Mouse (Mus musculus): ENCODE data around the gene Gm45902. TPM values are rescaled to one million over a fixed set of nuclear protein-coding genes. Genes with fewer than 3 reads are reported as not detected.

Gm45902 gene
- total and polyA plus RNA-seq, 2 experiments = 0.61 to 1.3 TPM

- no peak for DNase-seq (ENCODE audit: extremely low read depth, low read depth, low spot score)
- Histone ChIP-seq H3K4me1 (ENCODE audit: control insufficient read depth, insufficient read depth, low read length) (peaks cover 5% of the 10 kb centered on the region; the same call in 1 of the 2 replicates), H3K36me3 (ENCODE audit: control insufficient read depth, insufficient read depth, low read length) (no peaks in the 10 kb centered on the region), H3K9ac (ENCODE audit: low read depth, low read length) (no peak overlapping the region), H3K4me3 (ENCODE audit: insufficient read depth, low read depth, low read length) (no peak overlapping the region), H3K79me2 (ENCODE audit: control insufficient read depth, insufficient read depth, low read length) (no peaks in the 10 kb centered on the region), H3K27me3 (ENCODE audit: control insufficient read depth, insufficient read depth, low read length) (no peaks in the 10 kb centered on the region), H3K27ac (replicated peaks; ENCODE audit: insufficient read depth, low read depth, low read length) (no peak overlapping the region)
- TF ChIP-seq POLR2A (IDR thresholded peaks at IDR 0.05; ENCODE audit: extremely low read depth, insufficient read depth, low read length) = no peak
- WGBS = 82% methylated on average over 3 of the region's 3 CpGs
These were observed 32.4 kb downstream of the Gm45902 start for GRCm38 (mm10) chr2:3480239-3480638.

GRCm38 (mm10) chr2:3475746-3476251 is 36.8 kb downstream of the Gm45902 start:
- Histone ChIP-seq H3K9ac (ENCODE audit: low read depth, low read length) (no peak overlapping the region), H3K27ac (replicated peaks; ENCODE audit: insufficient read depth, low read depth, low read length) (no peak overlapping the region), H3K79me2 (ENCODE audit: control insufficient read depth, insufficient read depth, low read length) (no peaks in the 10 kb centered on the region), H3K27me3 (ENCODE audit: control insufficient read depth, insufficient read depth, low read length) (no peaks in the 10 kb centered on the region), H3K36me3 (ENCODE audit: control insufficient read depth, insufficient read depth, low read length) (no peaks in the 10 kb centered on the region), H3K4me3 (ENCODE audit: insufficient read depth, low read depth, low read length) (no peak overlapping the region), H3K4me1 (ENCODE audit: control insufficient read depth, insufficient read depth, low read length) (peaks cover 7% of the 10 kb centered on the region)
- TF ChIP-seq CTCF (IDR thresholded peaks at IDR 0.05; ENCODE audit: low read depth, low read length) (no peak), POLR2A (IDR thresholded peaks at IDR 0.05; ENCODE audit: extremely low read depth, insufficient read depth, low read length) (no peak)
- 75% methylated on average over 3 of the region's 3 CpGs for WGBS
- DNase-seq (ENCODE audit: extremely low read depth, low read depth, low spot score) = no peak

DNA sequence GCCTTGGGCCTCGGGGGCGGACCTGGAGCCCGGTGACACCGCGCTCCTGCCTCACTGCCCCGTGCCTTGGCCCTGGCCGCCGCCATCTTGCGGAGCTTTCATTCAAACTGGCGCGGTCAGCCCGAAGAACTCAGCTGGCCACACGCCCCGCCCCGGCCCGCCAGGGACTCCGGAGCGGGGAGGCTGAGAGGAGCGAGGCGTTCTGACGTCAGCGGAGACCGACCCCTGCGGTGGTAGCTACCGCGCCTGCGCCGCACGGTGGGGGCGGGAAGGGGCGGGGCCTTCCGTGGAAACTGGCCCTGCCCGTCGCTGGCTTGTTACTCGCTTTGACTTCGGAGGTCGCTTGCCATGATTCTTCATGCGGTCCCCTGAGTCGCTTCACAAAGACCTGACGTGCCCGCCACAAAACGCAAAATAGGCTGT is 37.7 kb downstream of the Gm45902 start, which contains the start of gene Suv39h2:
Suv39h2 (minus strand) TSS at position 171 of the 423 bp plus-strand sequence.
- TF ChIP-seq CTCF (IDR thresholded peaks at IDR 0.05; ENCODE audit: low read depth, low read length) (no peak), POLR2A (IDR thresholded peaks at IDR 0.05; ENCODE audit: extremely low read depth, insufficient read depth, low read length) (peak; percentile 51; the same call in 1 of the 2 replicates)
- under 1% methylated on average over 42 of the region's 42 CpGs for WGBS
- Histone ChIP-seq H3K79me2 (ENCODE audit: control insufficient read depth, insufficient read depth, low read length) (no peaks in the 10 kb centered on the region), H3K4me1 (ENCODE audit: control insufficient read depth, insufficient read depth, low read length) (peaks cover 7% of the 10 kb centered on the region), H3K4me3 (ENCODE audit: insufficient read depth, low read depth, low read length) (peak within 1 kb of the TSS; percentile 65), H3K27me3 (ENCODE audit: control insufficient read depth, insufficient read depth, low read length) (no peaks in the 10 kb centered on the region), H3K36me3 (ENCODE audit: control insufficient read depth, insufficient read depth, low read length) (no peaks in the 10 kb centered on the region), H3K27ac (replicated peaks; ENCODE audit: insufficient read depth, low read depth, low read length) (peak within 1 kb of the TSS; percentile 14; the same call in 1 of the 2 replicates), H3K9ac (ENCODE audit: low read depth, low read length) (peak within 1 kb of the TSS; percentile 84)
- peak; percentile 76 for DNase-seq (ENCODE audit: extremely low read depth, low read depth, low spot score)

DNA sequence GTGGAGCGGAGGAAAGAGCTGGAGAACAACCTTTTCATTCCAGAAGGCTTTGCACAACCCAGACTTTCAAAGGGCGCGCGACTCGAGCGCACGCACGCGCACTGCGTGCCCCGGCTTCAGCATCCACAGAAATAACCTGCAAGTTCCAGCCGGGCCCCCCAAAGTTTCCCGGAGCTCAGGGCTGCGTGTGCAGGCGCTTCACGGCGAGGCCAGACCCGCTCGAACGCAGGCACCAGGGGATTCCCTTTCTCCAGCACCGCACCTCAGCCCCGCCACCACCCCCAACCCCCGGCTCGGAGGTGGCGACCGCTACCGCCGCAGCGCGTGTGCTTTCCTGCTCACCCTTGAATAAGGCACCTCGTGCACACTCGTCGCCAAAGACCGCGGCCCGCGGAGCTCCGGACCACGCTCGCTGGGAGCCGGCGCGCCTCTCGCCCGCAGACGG is 38.2 kb downstream of the Gm45902 start:
- Histone ChIP-seq H3K9ac (ENCODE audit: low read depth, low read length) (peak overlapping the region; percentile 66), H3K27ac (replicated peaks; ENCODE audit: insufficient read depth, low read depth, low read length) (no peak overlapping the region), H3K27me3 (ENCODE audit: control insufficient read depth, insufficient read depth, low read length) (no peaks in the 10 kb centered on the region), H3K4me3 (ENCODE audit: insufficient read depth, low read depth, low read length) (peak overlapping the region; percentile 65), H3K4me1 (ENCODE audit: control insufficient read depth, insufficient read depth, low read length) (peaks cover 7% of the 10 kb centered on the region), H3K79me2 (ENCODE audit: control insufficient read depth, insufficient read depth, low read length) (no peaks in the 10 kb centered on the region), H3K36me3 (ENCODE audit: control insufficient read depth, insufficient read depth, low read length) (no peaks in the 10 kb centered on the region)
- under 1% methylated on average over 46 of the region's 46 CpGs for WGBS
- no peak for TF ChIP-seq POLR2A (IDR thresholded peaks at IDR 0.05; ENCODE audit: extremely low read depth, insufficient read depth, low read length)
- no peak for TF ChIP-seq CTCF (IDR thresholded peaks at IDR 0.05; ENCODE audit: low read depth, low read length)
- peak; percentile 38 for DNase-seq (ENCODE audit: extremely low read depth, low read depth, low spot score)

- Histone ChIP-seq H3K4me3 (ENCODE audit: insufficient read depth, low read depth, low read length) (0 out of 2 replicates have a peak overlapping the region, but pooled peaks have one; percentile 65), H3K27me3 (ENCODE audit: control insufficient read depth, insufficient read depth, low read length) (no peaks in the 10 kb centered on the region), H3K36me3 (ENCODE audit: control insufficient read depth, insufficient read depth, low read length) (no peaks in the 10 kb centered on the region), H3K4me1 (ENCODE audit: control insufficient read depth, insufficient read depth, low read length) (peaks cover 7% of the 10 kb centered on the region), H3K27ac (replicated peaks; ENCODE audit: insufficient read depth, low read depth, low read length) (no peak overlapping the region), H3K9ac (ENCODE audit: low read depth, low read length) (no peak overlapping the region), H3K79me2 (ENCODE audit: control insufficient read depth, insufficient read depth, low read length) (no peaks in the 10 kb centered on the region)
- WGBS = 3% methylated on average over 12 of the region's 12 CpGs
- TF ChIP-seq CTCF (IDR thresholded peaks at IDR 0.05; ENCODE audit: low read depth, low read length) (no peak), POLR2A (IDR thresholded peaks at IDR 0.05; ENCODE audit: extremely low read depth, insufficient read depth, low read length) (no peak)
- no peak for DNase-seq (ENCODE audit: extremely low read depth, low read depth, low spot score)
These were observed 38.7 kb downstream of the Gm45902 start for GRCm38 (mm10) chr2:3473891-3474290.

DNA sequence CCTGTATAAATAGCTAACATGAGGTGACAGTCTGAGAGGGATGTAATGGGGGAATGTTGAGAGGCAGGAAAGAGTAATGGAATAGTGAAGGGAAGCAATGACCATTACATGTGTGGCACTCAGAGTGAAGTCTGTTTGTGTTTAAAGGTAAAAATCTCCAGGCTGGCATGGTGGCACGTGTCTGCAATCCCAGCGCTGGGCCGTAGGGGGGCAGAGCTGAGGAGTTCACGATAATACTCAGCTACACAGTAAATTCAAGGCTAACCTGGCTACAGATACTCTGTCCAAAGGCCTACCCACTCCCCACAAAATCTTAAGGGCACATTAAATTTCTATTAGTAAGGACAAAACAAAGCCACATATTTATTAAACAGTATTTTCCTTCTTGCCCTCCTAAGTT is 56.0 kb downstream of the Gm45902 start:
- Histone ChIP-seq H3K4me1 (ENCODE audit: control insufficient read depth, insufficient read depth, low read length) (no peaks in the 10 kb centered on the region), H3K27me3 (ENCODE audit: control insufficient read depth, insufficient read depth, low read length) (no peaks in the 10 kb centered on the region), H3K9ac (ENCODE audit: low read depth, low read length) (no peak overlapping the region), H3K27ac (replicated peaks; ENCODE audit: insufficient read depth, low read depth, low read length) (no peak overlapping the region), H3K4me3 (ENCODE audit: insufficient read depth, low read depth, low read length) (no peak overlapping the region), H3K79me2 (ENCODE audit: control insufficient read depth, insufficient read depth, low read length) (no peaks in the 10 kb centered on the region), H3K36me3 (ENCODE audit: control insufficient read depth, insufficient read depth, low read length) (peaks cover 35% of the 10 kb centered on the region)
- WGBS = 88% methylated on average over 4 of the region's 4 CpGs
- TF ChIP-seq CTCF (IDR thresholded peaks at IDR 0.05; ENCODE audit: low read depth, low read length) (no peak), POLR2A (IDR thresholded peaks at IDR 0.05; ENCODE audit: extremely low read depth, insufficient read depth, low read length) (no peak)
- DNase-seq (ENCODE audit: extremely low read depth, low read depth, low spot score) = no peak

Other genes with a start within 250 kb of the Gm45902 start
- 13.2 and 16.4 TPM in 2 replicates for gene Nmt2, start 228.6 kb downstream of the Gm45902 start, total RNA-seq (2014; rRNA removed)
- 5.1 and 5.4 TPM in 2 replicates for gene Nmt2, start 228.6 kb downstream of the Gm45902 start, polyA plus RNA-seq (2012; rRNA removed)
- gene Rpp38, start 180.1 kb downstream of the Gm45902 start, total RNA-seq (2014; rRNA removed) = 2.6 and 3.4 TPM in 2 replicates
- gene Rpp38, start 180.1 kb downstream of the Gm45902 start, polyA plus RNA-seq (2012; rRNA removed) = 1.9 and 2.3 TPM in 2 replicates
- gene Acbd7, start 176.6 kb downstream of the Gm45902 start, total RNA-seq (2014; rRNA removed) = not detected in 2 replicates
- not detected in 2 replicates for gene Acbd7, start 176.6 kb downstream of the Gm45902 start, polyA plus RNA-seq (2012; rRNA removed)
- gene Olah, start 115.6 kb downstream of the Gm45902 start, total RNA-seq (2014; rRNA removed) = not detected in 2 replicates
- gene Olah, start 115.6 kb downstream of the Gm45902 start, polyA plus RNA-seq (2012; rRNA removed) = not detected in 2 replicates
- not detected in 2 replicates for gene Meig1, start 90.1 kb downstream of the Gm45902 start, total RNA-seq (2014; rRNA removed)
- gene Meig1, start 90.1 kb downstream of the Gm45902 start, polyA plus RNA-seq (2012; rRNA removed) = not detected in 2 replicates
- gene Dclre1c, start 88.7 kb downstream of the Gm45902 start, total RNA-seq (2014; rRNA removed) = 5.6 and 5.8 TPM in 2 replicates
- 1.2 and 1.8 TPM in 2 replicates for gene Dclre1c, start 88.7 kb downstream of the Gm45902 start, polyA plus RNA-seq (2012; rRNA removed)
- 0.27 and 0.46 TPM in 2 replicates for gene Suv39h2, start 37.8 kb downstream of the Gm45902 start, total RNA-seq (2014; rRNA removed)
- 0.12 and 0.13 TPM in 2 replicates for gene Suv39h2, start 37.8 kb downstream of the Gm45902 start, polyA plus RNA-seq (2012; rRNA removed)
- gene Hspa14, start within 50 bp of the Gm45902 start, total RNA-seq (2014; rRNA removed) = 14.9 and 17.4 TPM in 2 replicates
- gene Hspa14, start within 50 bp of the Gm45902 start, polyA plus RNA-seq (2012; rRNA removed) = 9.5 and 12.3 TPM in 2 replicates
- 0.46 and 0.47 TPM in 2 replicates for gene Cdnf, start 240 bp upstream of the Gm45902 start, total RNA-seq (2014; rRNA removed)
- 0.20 TPM in 1 of 2 replicates, not detected in the other for gene Cdnf, start 240 bp upstream of the Gm45902 start, polyA plus RNA-seq (2012; rRNA removed)
- 50.6 and 68.6 TPM in 2 replicates for gene Fam107b, start 57.7 kb upstream of the Gm45902 start, total RNA-seq (2014; rRNA removed)
- 13.7 and 18.3 TPM in 2 replicates for gene Fam107b, start 57.7 kb upstream of the Gm45902 start, polyA plus RNA-seq (2012; rRNA removed)

All from liver, adult 2 months (tissue).